Mouse (Mus musculus): ENCODE results near the gene Gm10334.
"Not testable (repeated sequence)": the region's sequence is repeated elsewhere in the genome, so short reads cannot be mapped to it uniquely, and the experiment has no call there.

The Gm10334 gene

GRCm38 (mm10) chr6:41446045-41446444, at the start of gene Gm10334:
Gm10334 (minus strand) TSS chr6:41446145.
- not testable (repeated sequence) for DNase-seq (ENCODE audit: extremely low read depth, insufficient read length, low spot score)

- not testable (repeated sequence) for DNase-seq (ENCODE audit: extremely low read depth, insufficient read length, low spot score)
These were observed 12.7 kb upstream of the Gm10334 start, which contains the start of gene Prss1 for GRCm38 (mm10) chr6:41458632-41459031. Prss1 (plus strand) TSS chr6:41458932.

- DNase-seq (ENCODE audit: extremely low read depth, insufficient read length, low spot score) = not testable (repeated sequence)
These were observed 3.7 kb downstream of the Gm10334 start for GRCm38 (mm10) chr6:41442261-41442660.

Measured in 3134 (cell line).